Mouse (Mus musculus) heart, adult 18-20 months (tissue): Measurements from ENCODE around the gene Htra1. TPM values are rescaled to one million over a fixed set of nuclear protein-coding genes. Genes with fewer than 3 reads are reported as not detected.
A peak's percentile ranks its signal among the peaks of the same experiment; 100 is the strongest.

Experiments used
- DNase-seq, 2 experiments: peaks; one replicate each; pipeline ENCODE4 v3.0.0; 2021 to 2022; ENCODE audit warnings: mixed read lengths in 1 of 2
- total RNA-seq, 2 experiments: library from RNA; stranded (reverse); gene quantifications; 2 replicates each; pipeline ENCODE4 v1.2.3; 2021

Gene Htra1
- total RNA-seq, 2 experiments from 2014 or later: 109 to 122 TPM

GRCm38 (mm10) chr7:130966451-130966850, 30.5 kb downstream of the Htra1 start:
- DNase-seq: no peak

GRCm38 (mm10) chr7:130966876-130967275, 31.0 kb downstream of the Htra1 start:
- DNase-seq: no peak

- DNase-seq: no peak
Measured at GRCm38 (mm10) chr7:130967901-130968300, 32.0 kb downstream of the Htra1 start.

- DNase-seq: peak; percentile 70 to 77
Measured at GRCm38 (mm10) chr7:130968537-130968936, 32.6 kb downstream of the Htra1 start.

- DNase-seq: peak in 1 of 2 experiments; percentile 58
Measured at GRCm38 (mm10) chr7:130969076-130969475, 33.2 kb downstream of the Htra1 start.

- no peak for DNase-seq
Measured at GRCm38 (mm10) chr7:130969507-130969906, 33.6 kb downstream of the Htra1 start.

GRCm38 (mm10) chr7:130972767-130973166, 36.9 kb downstream of the Htra1 start:
- peak in 1 of 2 experiments; percentile 50 for DNase-seq

GRCm38 (mm10) chr7:130976305-130976935, 40.5 kb downstream of the Htra1 start:
- DNase-seq: no peak

GRCm38 (mm10) chr7:130977794-130978521, 42.0 kb downstream of the Htra1 start:
- peak; percentile 94 to 96 for DNase-seq

GRCm38 (mm10) chr7:130978545-130978944, 42.6 kb downstream of the Htra1 start:
- DNase-seq: no peak

- DNase-seq: no peak
Measured at GRCm38 (mm10) chr7:130980130-130980529, 44.2 kb downstream of the Htra1 start.

- no peak for DNase-seq
Measured at GRCm38 (mm10) chr7:130982371-130982770, 46.5 kb downstream of the Htra1 start.

GRCm38 (mm10) chr7:130982881-130983280, 47.0 kb downstream of the Htra1 start:
- DNase-seq: no peak

- no peak for DNase-seq
Measured at GRCm38 (mm10) chr7:130984294-130984693, 48.4 kb downstream of the Htra1 start.

GRCm38 (mm10) chr7:130985193-130985592, 49.3 kb downstream of the Htra1 start:
- no peak for DNase-seq

- no peak for DNase-seq
Measured at GRCm38 (mm10) chr7:130985716-130986115, 49.8 kb downstream of the Htra1 start.

- DNase-seq: no peak
Measured at GRCm38 (mm10) chr7:130988146-130988545, 52.2 kb downstream of the Htra1 start.

GRCm38 (mm10) chr7:130989371-130989770, 53.5 kb downstream of the Htra1 start:
- no peak for DNase-seq

- no peak for DNase-seq
Measured at GRCm38 (mm10) chr7:130991174-130991789, 55.4 kb downstream of the Htra1 start.

- no peak for DNase-seq
Measured at GRCm38 (mm10) chr7:130993907-130994306, 58.0 kb downstream of the Htra1 start.

GRCm38 (mm10) chr7:131001976-131002726, 66.2 kb downstream of the Htra1 start:
- DNase-seq: no peak

GRCm38 (mm10) chr7:131004071-131004470, 68.2 kb downstream of the Htra1 start:
- no peak for DNase-seq

GRCm38 (mm10) chr7:131007221-131007620, 71.3 kb downstream of the Htra1 start:
- no peak for DNase-seq
